Mouse (Mus musculus): ENCODE measurements at regions not wholly inside any gene's neighbourhood (a gene's known extent, or its start where the extent isn't known, plus 50 kb on each side); places are given as distances from the start of the nearest gene placed in this dataset.

GRCm38 (mm10) chr15:40365613-40366012 lies 231.4 kb downstream of the 9330182O14Rik start:
- TF ChIP-seq CTCF (IDR thresholded peaks at IDR 0.05) (no peak), EP300 (IDR thresholded peaks at IDR 0.05) (no peak)
